Mouse (Mus musculus): ENCODE measurements around the gene Plcz1.

DNA sequence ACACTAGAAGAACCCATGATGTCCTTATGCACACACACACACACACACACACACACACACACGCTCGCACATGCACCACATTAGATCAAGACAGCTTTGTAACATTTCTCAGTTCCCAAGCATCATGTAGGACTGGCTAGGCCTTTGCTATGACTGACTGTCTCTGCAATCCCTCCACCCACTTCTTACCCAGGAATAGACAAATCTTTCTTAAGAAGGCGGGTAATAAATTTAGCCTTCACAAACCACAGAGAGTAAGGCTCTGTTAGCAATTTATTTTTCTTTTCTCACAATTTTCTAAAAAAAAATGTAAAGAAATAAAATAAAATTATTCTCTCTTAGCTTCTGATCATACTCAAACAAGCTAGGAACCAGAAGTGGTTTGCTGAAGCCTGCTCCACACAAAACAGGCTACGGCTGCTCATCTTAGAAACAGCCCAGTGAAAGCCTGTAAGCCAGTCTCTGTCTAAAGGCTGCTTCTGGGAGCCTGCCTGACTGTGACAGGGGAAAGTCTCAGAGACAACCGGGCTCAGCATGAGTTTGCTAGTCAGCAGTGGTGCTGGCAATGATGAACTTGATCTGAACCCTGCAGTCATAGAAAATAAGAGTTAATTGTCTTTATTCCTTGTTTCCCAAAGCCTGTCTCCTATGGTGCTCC is 13.1 kb upstream of the Plcz1 start:
- no peak for TF ChIP-seq CTCF (IDR thresholded peaks at IDR 0.05; ENCODE audit: borderline replicate concordance, insufficient read depth, low read depth, low read length)
- no peak for TF ChIP-seq POLR2A (IDR thresholded peaks at IDR 0.05; ENCODE audit: borderline replicate concordance, insufficient read depth, low read length)

Data from cerebellum, adult 2 months (tissue).